Mouse (Mus musculus) kidney, postnatal 0 days (tissue): ENCODE measurements around the gene Samd4b. TPM values are rescaled to one million over a fixed set of nuclear protein-coding genes. Genes with fewer than 3 reads are reported as not detected.

Source experiments
- ATAC-seq: fragments of 200-750 bp; cut with Nextera tagmentation; replicated peaks from 2 replicates; pipeline ENCODE4 v1.8.0; 2017; ENCODE audit warnings: low read depth, moderate number of reproducible peaks, moderate TSS enrichment, moderate library complexity; ENCODE audit not compliant: low FRiP score
- DNase-seq: peaks from one replicate; pipeline ENCODE4 v3.0.0-alpha.2; 2016; ENCODE audit warnings: low spot score
- H3K27ac ChIP-seq: fragments of 300-500 bp; sonication (generic); 2 replicates; pipeline ENCODE4 v1.5.1; 2014; ENCODE audit warnings: mild to moderate bottlenecking
- H3K27me3 ChIP-seq: fragments of 300-500 bp; sonication (generic); 2 replicates; pipeline ENCODE4 v1.6.1; 2014; ENCODE audit warnings: low read length, mixed read lengths; ENCODE audit not compliant: insufficient read depth
- H3K36me3 ChIP-seq: fragments of 300-500 bp; sonication (generic); 2 replicates; pipeline ENCODE4 v1.6.1; 2014; ENCODE audit warnings: low read length, mixed read lengths; ENCODE audit not compliant: insufficient read depth
- H3K4me1 ChIP-seq: fragments of 300-500 bp; sonication (generic); replicated peaks from 2 replicates; pipeline ENCODE4 v1.6.1; 2014; ENCODE audit warnings: antibody characterized with exemption, low read length, mixed read lengths; ENCODE audit not compliant: insufficient read depth
- H3K4me2 ChIP-seq: fragments of 300-500 bp; sonication (generic); 2 replicates; pipeline ENCODE4 v1.6.1; 2014; ENCODE audit warnings: mild to moderate bottlenecking, low read length, moderate library complexity, mixed read lengths
- H3K4me3 ChIP-seq: fragments of 300-500 bp; sonication (generic); replicated peaks from 2 replicates; pipeline ENCODE4 v1.5.1; 2014; ENCODE audit warnings: low read depth, low read length
- H3K9ac ChIP-seq: fragments of 300-500 bp; sonication (generic); 2 replicates; pipeline ENCODE4 v1.6.1; 2014; ENCODE audit warnings: low read depth, low read length
- H3K9me3 ChIP-seq: fragments of 300-500 bp; sonication (generic); replicated peaks from 2 replicates; pipeline ENCODE4 v1.6.1; 2016; ENCODE audit warnings: low read length, inconsistent platforms, mixed read lengths
- CTCF ChIP-seq: IDR thresholded peaks from 2 replicates; pipeline ENCODE4 v1.5.1; 2016; ENCODE audit warnings: antibody characterized with exemption, low read depth, mild to moderate bottlenecking, moderate library complexity
- WGBS: fragments of 180-500 bp; shearing (Covaris S2); extraction: QIAGEN DNeasy Blood & Tissue Kit; methylation state at CpG from one replicate; pipeline ENCODE4 v1.1.7; 2014; 5-methylcytosine and 5-hydroxymethylcytosine counted together
- polyA plus RNA-seq: library from polyadenylated mRNA; unstranded; fragments of >200 nt; fragmentation: Nextera tagmentation; extraction: Ambion mirVana; gene quantifications from 2 replicates; pipeline ENCODE4 v1.2.1, GENCODE M21; 2015

The Samd4b gene
- polyA plus RNA-seq, 1 experiment from 2014 or later, result 19.5 TPM

DNA sequence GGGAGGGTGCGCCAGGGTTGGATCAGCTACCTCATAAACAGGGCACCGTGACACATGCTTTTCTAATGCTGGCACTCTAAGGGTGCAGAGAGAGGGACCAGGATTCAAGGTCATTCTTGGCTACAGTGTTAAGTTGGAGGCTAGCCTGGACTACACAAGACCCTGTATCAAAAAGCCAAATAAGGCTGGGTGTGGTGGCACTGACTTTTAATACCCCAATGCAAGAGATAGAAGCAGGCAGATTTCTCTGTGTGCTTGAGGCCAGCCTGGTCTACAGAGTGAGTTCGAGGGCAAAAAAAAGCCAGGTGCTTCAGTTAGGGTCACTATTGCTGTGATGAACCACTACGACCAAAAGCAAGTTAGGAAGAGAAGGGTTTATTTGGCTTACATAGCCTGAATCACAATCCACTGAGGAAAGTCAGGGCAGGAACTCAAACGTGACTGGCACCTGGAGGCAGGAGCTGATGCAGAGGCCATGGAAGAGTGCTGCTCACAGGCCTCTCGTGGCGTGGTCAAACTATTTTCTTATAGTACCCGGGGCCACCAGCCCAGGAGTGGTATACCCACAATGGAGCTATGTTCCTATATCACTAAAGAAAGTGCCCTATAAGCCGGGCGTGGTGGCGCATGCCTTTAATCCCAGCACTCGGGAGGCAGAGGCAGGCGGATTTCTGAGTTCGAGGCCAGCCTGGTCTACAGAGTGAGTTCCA lies 156.0 kb downstream of the Samd4b start:
- WGBS, result 83% methylated on average over 13 of the region's 14 CpGs
- TF ChIP-seq CTCF, result no peak
- Histone ChIP-seq H3K9me3 (no peaks in the 10 kb centered on the region), H3K4me3 (no peak overlapping the region), H3K4me2 (no peak overlapping the region), H3K9ac (no peak overlapping the region), H3K36me3 (no peaks in the 10 kb centered on the region), H3K27me3 (no peaks in the 10 kb centered on the region), H3K27ac (no peak overlapping the region), H3K4me1 (no peaks in the 10 kb centered on the region)
- ATAC-seq, result no peak
- DNase-seq, result no peak

DNA sequence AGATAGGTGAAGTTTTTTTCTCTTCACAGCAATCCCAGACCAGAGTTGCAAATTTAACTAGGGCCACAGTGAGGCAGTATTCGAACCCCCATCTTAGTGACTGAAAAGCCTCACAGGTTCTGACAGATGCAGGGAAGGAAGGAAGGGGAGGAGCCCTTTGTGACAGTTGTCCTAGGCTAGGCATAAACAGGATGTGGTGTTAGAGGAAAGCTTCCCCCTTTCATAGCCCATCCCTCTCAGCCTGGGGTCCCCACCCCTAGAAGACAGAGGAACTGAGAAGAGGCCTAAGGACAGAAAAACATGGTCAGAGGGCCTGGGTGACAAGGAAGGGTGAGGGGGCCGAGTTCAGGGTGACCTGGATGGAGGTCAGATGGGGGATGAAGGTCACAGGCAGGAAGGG lies 157.2 kb downstream of the Samd4b start:
- Histone ChIP-seq H3K9ac (no peak overlapping the region), H3K27ac (peak overlapping the region; percentile 58; the same call in 1 of the 2 replicates), H3K9me3 (no peaks in the 10 kb centered on the region), H3K4me2 (no peak overlapping the region), H3K4me3 (no peak overlapping the region), H3K27me3 (no peaks in the 10 kb centered on the region), H3K36me3 (no peaks in the 10 kb centered on the region), H3K4me1 (no peaks in the 10 kb centered on the region)
- peak; percentile 15; the same call in 1 of the 2 replicates for TF ChIP-seq CTCF
- 41% methylated on average over 2 of the region's 2 CpGs for WGBS
- DNase-seq (peak; percentile 50), ATAC-seq (no peak)

DNA sequence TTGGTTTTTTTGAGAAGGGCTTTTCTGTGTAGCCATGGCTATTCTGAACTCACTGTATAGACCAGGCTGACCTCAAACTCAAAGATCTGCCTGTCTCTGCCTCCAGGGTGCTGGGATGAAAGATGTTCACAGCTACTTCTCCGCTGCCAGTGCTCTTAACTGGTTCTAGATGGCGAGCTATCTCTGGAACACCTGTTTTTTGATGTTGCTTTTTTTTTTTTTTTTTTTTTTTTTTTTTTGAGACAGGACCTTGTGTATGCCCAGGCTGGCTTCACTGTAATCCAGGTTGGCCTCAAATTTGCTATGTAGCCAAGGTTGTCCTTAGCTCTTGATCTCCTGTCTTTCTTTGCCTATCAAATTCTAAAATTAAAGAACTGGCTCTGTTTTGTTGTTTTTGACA lies 159.2 kb downstream of the Samd4b start:
- no peak overlapping the region for H3K9ac ChIP-seq
- no peak overlapping the region for H3K27ac ChIP-seq
- no peaks in the 10 kb centered on the region for H3K36me3 ChIP-seq
- H3K9me3 ChIP-seq, result no peaks in the 10 kb centered on the region
- DNase-seq (no peak), ATAC-seq (no peak)
- WGBS, result 84% methylated on average over 2 of the region's 2 CpGs
- H3K4me1 ChIP-seq, result peaks cover 7% of the 10 kb centered on the region
- H3K4me3 ChIP-seq, result no peak overlapping the region
- no peak overlapping the region for H3K4me2 ChIP-seq
- no peaks in the 10 kb centered on the region for H3K27me3 ChIP-seq
- TF ChIP-seq CTCF, result no peak

DNA sequence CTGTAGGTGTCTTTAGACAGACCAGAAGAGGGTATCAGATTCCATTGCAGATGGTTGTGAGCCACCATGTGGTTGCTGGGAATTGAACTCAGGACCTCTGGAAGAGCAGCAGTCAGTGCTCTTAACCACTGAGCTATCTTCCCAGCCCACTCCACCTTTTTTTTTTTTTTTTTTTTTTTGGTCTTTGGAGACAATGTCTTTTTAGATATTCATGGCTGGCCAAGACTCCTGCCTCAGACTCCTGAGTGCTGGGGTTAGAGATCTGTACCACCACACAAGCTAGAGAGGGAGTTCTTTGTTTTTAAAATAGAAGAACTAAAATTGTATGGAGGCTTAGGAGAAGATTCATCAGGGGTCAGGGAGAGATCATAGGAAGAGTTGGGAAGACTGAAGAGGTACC lies 160.0 kb downstream of the Samd4b start:
- Histone ChIP-seq H3K4me3 (no peak overlapping the region), H3K27ac (no peak overlapping the region), H3K27me3 (no peaks in the 10 kb centered on the region), H3K36me3 (0 out of 2 replicates have a peak, but pooled peaks cover 4% of the 10 kb centered on the region), H3K9ac (no peak overlapping the region), H3K9me3 (no peaks in the 10 kb centered on the region), H3K4me1 (peaks cover 9% of the 10 kb centered on the region), H3K4me2 (no peak overlapping the region)
- TF ChIP-seq CTCF, result no peak
- no peak for ATAC-seq
- no peak for DNase-seq

DNA sequence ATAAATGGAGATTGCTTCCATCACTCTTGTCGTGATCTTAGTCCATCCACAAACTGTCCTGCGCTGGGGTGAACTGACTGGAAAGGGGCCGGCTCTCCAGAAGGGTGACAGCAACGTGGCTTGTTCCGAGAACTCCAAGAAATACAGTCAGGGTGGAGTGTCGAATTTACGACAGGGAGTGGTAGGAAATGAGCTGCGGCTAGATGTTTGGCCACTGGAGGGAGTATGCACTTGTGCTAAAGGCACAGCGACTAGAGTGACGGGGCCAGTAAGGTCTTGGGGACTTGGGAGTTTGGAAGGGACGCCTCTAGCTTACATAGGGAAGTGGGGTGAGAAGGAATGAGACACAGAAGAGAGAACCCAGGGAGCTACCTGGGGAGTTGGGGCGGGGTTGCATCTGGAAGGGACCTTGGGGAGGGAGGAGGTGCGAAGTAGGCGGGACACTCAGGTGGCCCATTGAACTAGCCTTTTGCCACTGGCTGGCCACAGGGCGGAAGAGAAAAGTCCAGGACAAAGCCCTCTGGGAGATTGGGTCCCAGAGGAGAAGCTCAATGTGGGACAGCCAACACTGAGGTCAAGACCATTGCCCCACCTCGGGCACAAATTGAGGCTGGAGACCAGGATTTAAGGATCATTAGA lies 160.9 kb downstream of the Samd4b start, which contains the start of gene Gmfg:
Gene Gmfg (plus strand): TSS at position 516 of the 639 bp plus-strand sequence.
- Histone ChIP-seq H3K9ac (peak within 1 kb of the TSS; percentile 55), H3K4me3 (peak within 1 kb of the TSS; percentile 73), H3K27me3 (no peaks in the 10 kb centered on the region), H3K4me2 (peak within 1 kb of the TSS; percentile 62), H3K36me3 (0 out of 2 replicates have a peak, but pooled peaks cover 4% of the 10 kb centered on the region), H3K27ac (peak within 1 kb of the TSS; percentile 74), H3K4me1 (peaks cover 10% of the 10 kb centered on the region), H3K9me3 (no peaks in the 10 kb centered on the region)
- 3% methylated on average over 16 of the region's 16 CpGs for WGBS
- TF ChIP-seq CTCF, result peak; percentile 84
- DNase-seq (peak; percentile 96), ATAC-seq (peak; percentile 50)

DNA sequence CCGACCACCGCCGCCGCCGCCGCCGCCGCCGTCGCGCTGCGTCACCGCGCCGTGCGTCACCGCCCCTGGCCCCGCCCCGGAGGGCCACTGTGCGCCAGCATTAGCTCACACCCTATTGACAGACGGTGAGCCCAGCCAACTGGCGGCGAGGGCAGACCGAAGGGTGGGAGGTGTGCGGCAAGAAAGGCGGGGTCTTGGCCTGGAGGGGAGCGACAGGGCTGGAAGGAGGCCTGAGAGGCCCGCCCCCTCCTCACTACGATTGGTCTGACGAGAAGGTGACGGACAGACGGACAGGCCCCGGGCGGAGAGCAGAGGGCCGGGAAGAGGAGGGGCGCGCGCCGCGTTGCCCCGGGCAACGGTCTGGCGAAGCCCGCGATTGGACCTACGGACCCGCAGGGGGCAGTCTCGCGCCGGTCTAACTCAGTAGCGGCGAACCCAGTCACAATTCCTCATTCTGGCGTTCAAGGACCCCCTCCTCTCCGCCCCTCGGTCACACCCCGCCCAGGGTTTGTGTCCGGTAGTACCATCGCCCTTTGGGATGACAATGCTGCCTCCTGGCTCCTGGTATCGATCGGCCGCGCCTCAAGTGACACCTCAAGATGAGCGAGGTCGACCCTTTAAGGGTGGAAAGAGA lies 161.6 kb downstream of the Samd4b start:
- peak overlapping the region; percentile 92 for H3K9ac ChIP-seq
- peak; percentile 100 for DNase-seq
- WGBS, result 1% methylated on average over 46 of the region's 64 CpGs

More for the DNA sequence above, 161.6 kb downstream of the Samd4b start:
- no peaks in the 10 kb centered on the region for H3K27me3 ChIP-seq
- H3K9me3 ChIP-seq, result no peaks in the 10 kb centered on the region
- H3K4me3 ChIP-seq, result peak overlapping the region; percentile 73
- H3K27ac ChIP-seq, result peak overlapping the region; percentile 74
- peaks cover 10% of the 10 kb centered on the region for H3K4me1 ChIP-seq
- peak; percentile 99 for ATAC-seq
- TF ChIP-seq CTCF, result peak; percentile 71
- H3K36me3 ChIP-seq, result 0 out of 2 replicates have a peak, but pooled peaks cover 4% of the 10 kb centered on the region
- peak overlapping the region; percentile 83 for H3K4me2 ChIP-seq
